Mouse (Mus musculus): ENCODE measurements at regions not wholly inside any gene's neighbourhood (a gene's known extent, or its start where the extent isn't known, plus 50 kb on each side); places are given as distances from the start of the nearest gene placed in this dataset.
"Not testable (repeated sequence)": the region's sequence is repeated elsewhere in the genome, so short reads cannot be mapped to it uniquely, and the experiment has no call there.

- not testable (repeated sequence) for DNase-seq (ENCODE audit: low spot score)
Measured at GRCm38 (mm10) chr17:10150403-10150689, 169.3 kb downstream of the Qk start.

GRCm38 (mm10) chr17:10149682-10150402, 169.8 kb downstream of the Qk start:
- DNase-seq (ENCODE audit: low spot score): no peak

GRCm38 (mm10) chr17:10147106-10147505, 172.5 kb downstream of the Qk start:
- no peak for DNase-seq (ENCODE audit: low spot score)

GRCm38 (mm10) chr17:10146576-10146975, 173.1 kb downstream of the Qk start:
- no peak for DNase-seq (ENCODE audit: low spot score)

- no peak for DNase-seq (ENCODE audit: low spot score)
Measured at GRCm38 (mm10) chr17:10138847-10139246, 180.8 kb downstream of the Qk start.

- no peak for DNase-seq (ENCODE audit: low spot score)
Measured at GRCm38 (mm10) chr17:10138374-10138773, 181.3 kb downstream of the Qk start.

GRCm38 (mm10) chr17:10135111-10135510, 184.5 kb downstream of the Qk start:
- peak; percentile 9 for DNase-seq (ENCODE audit: low spot score)

- no peak for DNase-seq (ENCODE audit: low spot score)
Measured at GRCm38 (mm10) chr17:10128591-10128990, 191.1 kb downstream of the Qk start.

- DNase-seq (ENCODE audit: low spot score): no peak
Measured at GRCm38 (mm10) chr17:10122411-10122810, 197.2 kb downstream of the Qk start.

- no peak for DNase-seq (ENCODE audit: low spot score)
Measured at GRCm38 (mm10) chr17:10112118-10112517, 207.5 kb downstream of the Qk start.

GRCm38 (mm10) chr17:10110375-10110675, 209.3 kb downstream of the Qk start:
- DNase-seq (ENCODE audit: low spot score): no peak

GRCm38 (mm10) chr17:10109511-10110374, 209.9 kb downstream of the Qk start:
- DNase-seq (ENCODE audit: low spot score): no peak

- DNase-seq (ENCODE audit: low spot score): no peak
Measured at GRCm38 (mm10) chr17:10105299-10105698, 214.4 kb downstream of the Qk start.

- no peak for DNase-seq (ENCODE audit: low spot score)
Measured at GRCm38 (mm10) chr17:10098199-10098598, 221.5 kb downstream of the Qk start.

- DNase-seq (ENCODE audit: low spot score): no peak
Measured at GRCm38 (mm10) chr17:10097691-10098090, 222.0 kb downstream of the Qk start.

GRCm38 (mm10) chr17:10095841-10096301, 223.8 kb downstream of the Qk start:
- DNase-seq (ENCODE audit: low spot score): no peak

GRCm38 (mm10) chr17:10094108-10094521, 225.5 kb downstream of the Qk start:
- no peak for DNase-seq (ENCODE audit: low spot score)

- DNase-seq (ENCODE audit: low spot score): no peak
Measured at GRCm38 (mm10) chr17:10093437-10094107, 226.1 kb downstream of the Qk start.

- no peak for DNase-seq (ENCODE audit: low spot score)
Measured at GRCm38 (mm10) chr17:10087192-10087886, 232.3 kb downstream of the Qk start.

GRCm38 (mm10) chr17:10086558-10086957, 233.1 kb downstream of the Qk start:
- no peak for DNase-seq (ENCODE audit: low spot score)

- no peak for DNase-seq (ENCODE audit: low spot score)
Measured at GRCm38 (mm10) chr17:10086132-10086531, 233.5 kb downstream of the Qk start.

- DNase-seq (ENCODE audit: low spot score): no peak
Measured at GRCm38 (mm10) chr17:10081721-10082120, 237.9 kb downstream of the Qk start.

Data from yolk sac, embryonic 10.5 days (tissue).